Mouse (Mus musculus): Measurements from ENCODE around the gene Nfe2.
"Not testable (repeated sequence)": the region's sequence is repeated elsewhere in the genome, so short reads cannot be mapped to it uniquely, and the experiment has no call there.

The Nfe2 gene

DNA sequence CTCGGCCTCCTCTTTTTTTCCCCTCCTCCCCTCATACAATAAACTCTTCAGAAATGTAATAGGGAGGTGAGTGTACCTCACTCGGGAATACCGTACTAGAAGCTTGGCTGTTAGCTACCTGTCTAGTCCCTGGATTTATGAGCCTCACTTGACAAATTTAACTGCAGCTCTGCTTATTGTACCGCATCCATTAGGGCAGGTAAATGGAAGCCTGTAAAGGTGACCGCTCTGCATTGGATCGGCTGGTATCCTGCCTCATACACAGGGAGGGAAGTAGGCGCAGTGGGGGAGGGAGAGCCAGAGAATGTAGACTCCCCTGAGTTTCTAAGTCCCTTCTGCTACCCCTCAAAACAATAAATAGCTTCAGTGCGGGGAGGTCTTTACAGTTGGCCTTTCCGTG, 32.6 kb upstream of the Nfe2 start:
- DNase-seq (ENCODE audit: low read depth, low spot score), result no peak

DNA sequence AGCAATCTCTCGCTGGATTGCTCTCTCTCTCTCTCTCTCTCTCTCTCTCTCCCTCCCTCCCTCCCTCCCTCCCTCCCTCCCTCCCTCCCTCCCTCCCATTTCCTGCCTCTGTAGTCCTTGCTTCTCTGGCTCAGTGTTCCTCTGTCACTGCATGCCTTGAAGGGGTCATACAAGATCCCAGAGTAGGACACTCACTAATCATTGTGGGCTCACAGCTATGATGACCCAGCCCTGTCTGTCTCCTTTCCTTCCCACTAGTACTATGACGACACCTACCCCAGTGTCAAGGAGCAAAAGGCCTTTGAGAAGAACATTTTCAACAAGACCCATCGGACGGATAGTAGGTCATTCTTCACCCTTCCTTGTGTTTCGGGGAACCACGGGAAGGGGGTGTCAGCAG, 32.2 kb upstream of the Nfe2 start:
- DNase-seq (ENCODE audit: low read depth, low spot score), result no peak

DNA sequence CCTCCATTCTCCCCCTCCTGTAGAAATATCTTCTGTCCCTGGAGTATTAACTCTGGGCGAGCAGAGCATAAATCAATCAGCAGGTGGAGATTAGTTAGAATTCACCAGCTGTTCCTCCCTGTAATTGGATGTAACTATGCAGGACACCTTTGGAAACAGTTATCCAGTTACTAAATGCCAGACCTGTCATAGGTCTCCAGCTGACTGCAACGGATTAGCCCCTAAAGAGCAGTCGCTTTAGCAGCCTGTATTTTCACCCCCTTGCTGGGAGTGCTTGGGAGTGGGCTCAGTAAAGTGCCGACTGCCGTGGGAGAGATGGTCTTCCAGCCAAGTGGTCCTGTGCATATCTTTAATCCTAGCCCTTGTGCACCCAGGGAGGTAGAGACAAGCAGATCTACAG, 31.4 kb upstream of the Nfe2 start:
- DNase-seq (ENCODE audit: low read depth, low spot score), result no peak

DNA sequence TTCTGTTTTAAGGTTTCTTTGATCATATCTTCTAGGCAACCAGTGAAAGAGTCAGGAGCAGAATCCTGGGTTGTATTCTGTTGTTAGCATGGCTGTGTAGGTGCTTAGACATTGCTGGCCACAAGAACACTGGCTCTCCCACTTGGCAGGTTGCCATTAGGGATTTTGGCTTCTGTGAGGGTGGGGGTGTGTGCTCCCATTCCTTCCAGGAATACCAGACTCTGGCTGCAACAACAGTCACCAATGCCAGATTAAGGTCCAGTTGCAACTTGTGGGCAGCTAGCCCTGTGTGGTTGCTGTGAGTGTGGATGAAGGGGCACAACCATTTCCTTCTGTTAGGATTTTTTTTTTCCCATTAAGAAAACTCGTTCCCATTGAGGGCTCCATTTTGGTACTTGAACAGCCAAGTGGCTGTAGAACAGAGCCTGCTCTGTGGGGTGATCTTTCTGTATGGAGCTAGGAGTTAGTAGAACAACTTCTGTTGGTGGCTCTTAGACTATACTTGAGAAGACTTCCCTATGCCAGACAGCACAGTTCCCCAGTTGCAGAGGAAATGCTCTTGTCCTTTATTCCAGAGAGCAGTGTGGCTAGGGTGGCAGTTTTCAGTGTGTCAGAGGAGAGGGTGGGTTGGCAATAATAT, 27.7 kb upstream of the Nfe2 start:
- DNase-seq (ENCODE audit: low read depth, low spot score), result peak; percentile 76

DNA sequence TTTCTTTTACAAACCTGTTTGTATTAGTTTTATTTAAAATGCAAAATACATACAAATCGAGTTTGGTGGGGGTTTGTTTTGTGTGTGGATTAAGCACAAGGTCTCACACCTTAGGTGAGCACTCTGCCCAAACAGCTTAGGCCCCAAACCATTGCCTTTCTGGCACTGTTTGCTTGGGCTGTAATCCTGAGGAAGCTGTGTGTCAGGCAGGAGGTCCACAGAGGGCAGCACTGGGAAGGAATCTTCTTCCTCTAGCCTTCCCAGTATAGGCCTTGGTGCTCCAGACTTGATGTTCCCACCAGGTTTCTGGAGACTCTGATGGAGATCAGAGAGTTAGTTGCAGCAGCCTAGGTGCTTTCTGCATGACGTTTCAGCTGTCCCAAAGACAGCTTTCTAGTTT, 26.4 kb upstream of the Nfe2 start:
- DNase-seq (ENCODE audit: low read depth, low spot score), result peak; percentile 73

DNA sequence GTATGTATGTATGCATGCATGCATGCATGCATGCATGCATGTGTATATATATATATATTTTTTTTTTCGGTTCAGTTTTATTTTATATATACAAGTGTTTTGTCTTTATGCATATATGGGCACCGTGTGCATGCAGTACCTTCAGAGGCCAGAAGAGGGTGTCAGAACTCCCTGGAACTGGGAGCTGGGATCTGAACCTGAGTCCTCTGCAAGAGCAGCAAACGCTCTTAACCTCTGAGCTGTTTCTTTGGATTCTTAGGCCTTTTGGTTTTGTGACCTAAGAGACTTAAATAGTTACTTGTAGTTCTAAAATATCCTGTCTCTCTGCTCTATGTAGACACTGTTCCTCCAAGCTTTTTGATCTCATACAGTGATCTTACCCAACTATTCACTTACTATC, 25.9 kb upstream of the Nfe2 start:
- peak; percentile 83 for DNase-seq (ENCODE audit: low read depth, low spot score)

DNA sequence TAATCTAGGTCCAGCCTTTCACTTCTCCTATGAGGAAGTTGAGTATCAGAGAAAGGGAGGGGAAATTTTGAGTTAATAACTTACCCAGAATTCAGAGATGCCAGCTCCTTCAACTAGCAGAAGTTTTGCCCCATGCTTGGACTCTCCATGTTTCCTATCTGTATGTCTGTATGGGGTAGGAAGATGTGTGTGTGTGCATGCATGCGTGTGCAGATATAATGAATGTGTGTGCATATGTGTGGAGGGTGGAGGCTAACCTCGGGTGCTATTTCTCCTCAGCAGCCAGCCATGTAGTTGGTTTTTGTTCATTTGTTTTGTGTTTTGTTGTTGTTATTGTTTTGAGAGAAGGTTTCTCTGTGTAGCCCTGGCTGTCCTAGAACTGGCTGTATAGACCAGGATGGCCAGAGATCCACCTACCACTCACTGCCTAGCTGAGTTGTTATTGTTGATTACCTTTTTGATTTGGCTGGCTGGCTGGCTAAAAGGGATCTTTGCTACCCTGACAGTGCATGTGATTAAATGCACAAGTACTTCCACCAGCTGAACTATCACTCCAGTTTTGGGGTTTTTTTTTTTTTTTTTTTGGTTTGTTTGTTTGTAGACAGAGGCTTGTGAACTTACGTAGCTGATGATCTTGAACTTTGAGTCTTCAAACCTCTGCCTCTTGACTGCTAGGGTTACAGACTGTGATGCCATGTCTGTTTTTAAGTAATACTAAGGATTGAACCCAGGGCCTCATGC, 23.4 kb upstream of the Nfe2 start:
- no peak for DNase-seq (ENCODE audit: low read depth, low spot score)

DNA sequence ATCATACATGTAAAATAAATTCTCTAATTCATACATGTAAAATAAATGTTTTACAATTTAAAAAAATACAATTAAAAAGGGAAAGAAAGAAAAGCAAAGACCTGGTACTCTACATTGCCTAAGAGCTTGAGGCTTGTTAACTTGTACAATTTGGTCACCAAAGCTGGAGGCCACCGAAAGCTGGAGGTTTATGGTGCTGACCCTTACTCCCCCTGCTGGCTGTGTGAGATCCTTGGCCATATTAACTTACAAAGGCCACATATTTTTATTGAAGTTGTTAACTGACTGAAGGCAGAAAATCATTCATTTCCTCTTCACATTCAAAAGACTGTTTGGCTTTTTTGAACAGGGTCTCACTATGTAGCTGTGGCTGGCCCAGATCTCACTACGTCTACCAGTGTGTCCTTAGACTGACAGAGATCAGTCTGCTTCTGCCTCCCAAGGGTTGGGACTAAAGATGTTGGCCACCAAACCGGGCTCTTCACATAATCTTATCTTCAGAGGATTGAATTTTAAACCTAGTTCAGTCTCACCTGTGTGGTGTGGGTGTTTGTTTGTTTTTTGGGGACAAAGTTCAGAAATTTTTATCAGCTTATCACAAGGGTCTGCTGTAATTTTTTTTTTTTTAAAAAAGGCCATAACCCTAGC, 22.7 kb upstream of the Nfe2 start:
- peak; percentile 82 for DNase-seq (ENCODE audit: low read depth, low spot score)

DNA sequence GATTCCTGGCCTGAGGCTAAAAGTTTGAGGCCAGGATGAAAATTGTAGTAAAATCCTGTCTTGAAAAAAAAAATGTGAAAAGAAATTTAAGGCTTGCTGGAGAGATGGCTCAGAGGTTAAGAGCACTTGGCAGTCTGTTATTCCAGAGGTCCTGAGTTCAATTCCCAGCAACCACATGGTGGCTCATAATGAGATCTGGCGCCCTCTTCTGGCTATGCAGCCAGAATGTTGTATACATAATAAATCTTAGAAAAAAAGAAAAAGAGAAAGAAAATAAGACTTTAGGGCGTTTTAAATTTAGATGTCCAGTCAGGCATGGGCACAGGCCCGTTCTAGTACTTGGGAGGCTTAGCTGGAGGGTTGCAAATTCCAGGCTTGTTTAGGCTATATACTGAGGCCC, 21.5 kb upstream of the Nfe2 start:
- DNase-seq (ENCODE audit: low read depth, low spot score), result peak; percentile 88

DNA sequence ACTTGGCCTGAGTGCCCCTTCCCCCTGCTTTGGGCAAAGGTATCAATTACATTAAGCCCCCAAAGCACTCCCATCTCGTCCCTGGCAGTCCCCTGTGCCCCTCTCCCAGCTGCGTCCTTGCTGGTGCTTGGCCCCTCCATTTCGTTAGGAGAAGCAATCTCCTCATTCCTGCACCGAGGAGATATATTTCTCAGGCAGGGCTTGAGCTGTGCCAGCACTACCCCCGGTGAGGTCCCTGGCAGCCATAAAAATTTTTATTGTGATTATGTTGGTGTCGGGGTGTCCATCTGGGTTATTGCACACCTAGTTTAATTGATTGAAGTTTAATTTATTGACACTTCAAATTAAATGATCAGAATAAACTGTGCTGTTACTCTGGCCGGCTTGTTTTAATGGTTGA, 19.7 kb upstream of the Nfe2 start:
- DNase-seq (ENCODE audit: low read depth, low spot score), result no peak

DNA sequence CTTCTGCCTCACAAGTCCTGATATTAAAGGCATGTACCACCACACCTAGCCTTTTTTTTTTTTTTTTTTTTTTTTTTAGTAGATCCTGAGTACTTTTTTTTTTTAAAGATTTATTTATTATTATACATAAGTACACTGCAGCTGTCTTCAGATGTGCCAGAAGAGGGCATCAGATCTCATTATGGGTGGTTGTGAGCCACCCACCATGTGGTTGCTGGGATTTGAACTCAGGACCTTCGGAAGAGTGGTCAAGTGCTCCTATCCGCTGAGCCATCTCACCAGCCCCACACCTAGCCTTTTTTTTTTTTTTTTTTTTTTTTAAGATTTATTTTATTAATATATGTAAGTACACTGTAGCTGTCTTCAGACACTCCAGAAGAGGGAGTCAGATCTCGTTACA, 17.7 kb upstream of the Nfe2 start:
- not testable (repeated sequence) for DNase-seq (ENCODE audit: low read depth, low spot score)

DNA sequence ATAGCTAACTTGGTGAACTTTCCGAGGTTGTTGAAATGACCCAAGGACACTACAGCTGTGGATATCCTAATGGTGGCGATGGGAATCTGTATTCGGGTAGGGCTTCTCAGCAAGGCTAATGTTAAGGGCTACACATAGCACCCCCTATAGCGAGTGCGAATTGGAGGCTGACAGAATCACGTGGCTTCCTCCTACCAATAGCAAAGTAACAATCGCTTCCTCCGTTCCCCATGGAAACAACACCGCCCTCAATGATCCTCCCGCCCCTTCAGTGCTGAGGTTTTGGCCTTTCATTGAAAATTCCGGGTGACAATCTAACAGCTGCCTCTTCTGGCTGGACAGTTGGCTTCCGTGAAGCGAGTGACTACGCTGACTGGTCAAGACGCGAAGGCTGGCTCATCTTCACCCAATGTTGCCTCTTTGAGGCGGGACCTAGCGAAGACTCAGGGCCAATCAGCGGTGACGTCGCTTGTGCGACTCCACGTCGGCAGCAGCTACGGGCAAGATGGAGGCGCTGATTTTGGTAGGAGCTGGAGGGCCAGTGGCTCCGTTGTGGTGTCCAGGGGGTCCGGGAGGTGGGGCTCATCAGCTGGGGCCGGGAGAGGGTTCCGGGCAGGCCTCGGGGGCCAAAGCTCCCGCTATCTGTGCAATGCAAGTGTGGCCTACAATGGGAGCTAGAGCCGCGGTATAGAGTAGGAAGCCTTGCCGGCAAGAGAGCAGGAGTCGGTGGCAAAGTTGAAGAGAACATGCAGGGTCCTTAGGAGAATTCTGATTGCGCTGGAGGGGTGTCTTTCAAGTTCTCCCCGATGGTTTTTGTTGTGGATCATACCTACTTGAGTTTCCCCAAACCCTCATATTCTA, 14.4 kb upstream of the Nfe2 start, which contains the start of gene Copz1:
TSS of gene Copz1 (plus strand) at position 296 of the 861 bp plus-strand sequence.
- DNase-seq (ENCODE audit: low read depth, low spot score), result peak; percentile 100

DNA sequence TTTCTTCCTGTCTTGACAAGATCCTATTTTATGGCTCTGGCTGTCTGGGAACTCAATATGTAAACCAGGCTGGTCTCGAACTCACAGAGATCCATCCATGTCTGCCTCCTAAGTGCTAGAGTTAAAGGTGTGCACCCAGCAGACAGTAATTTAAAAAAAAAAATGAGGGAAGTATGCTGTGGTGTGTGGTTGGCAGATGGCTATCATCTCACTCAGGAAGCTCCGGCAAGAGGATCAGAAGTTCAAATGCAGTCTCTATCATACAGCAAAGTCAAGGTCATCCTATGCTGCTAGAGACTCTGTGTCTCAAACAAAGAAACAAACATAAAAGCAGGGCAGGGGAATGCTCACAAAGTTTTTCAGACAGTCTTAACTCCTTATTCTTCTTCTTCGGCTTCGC, 10.7 kb upstream of the Nfe2 start:
- no peak for DNase-seq (ENCODE audit: low read depth, low spot score)

DNA sequence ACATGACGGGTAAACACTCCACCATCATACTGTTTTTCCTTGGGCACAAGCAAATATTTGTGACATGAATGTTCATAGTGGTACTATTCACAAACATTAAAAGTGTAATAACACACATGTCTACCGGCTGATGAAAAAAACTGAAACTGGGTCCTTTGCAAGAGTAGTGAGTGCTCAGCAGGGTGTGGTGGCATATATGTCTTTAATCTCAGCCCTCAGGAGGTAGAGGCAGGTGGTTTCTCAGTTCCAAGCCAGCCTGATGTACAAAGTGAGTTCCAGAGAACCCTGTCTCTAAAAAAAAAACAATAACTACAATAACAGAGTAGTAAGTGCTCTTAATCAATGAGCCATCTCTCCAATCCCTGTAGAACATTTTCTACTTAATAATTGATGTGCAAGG, 6.6 kb upstream of the Nfe2 start:
- no peak for DNase-seq (ENCODE audit: low read depth, low spot score)

DNA sequence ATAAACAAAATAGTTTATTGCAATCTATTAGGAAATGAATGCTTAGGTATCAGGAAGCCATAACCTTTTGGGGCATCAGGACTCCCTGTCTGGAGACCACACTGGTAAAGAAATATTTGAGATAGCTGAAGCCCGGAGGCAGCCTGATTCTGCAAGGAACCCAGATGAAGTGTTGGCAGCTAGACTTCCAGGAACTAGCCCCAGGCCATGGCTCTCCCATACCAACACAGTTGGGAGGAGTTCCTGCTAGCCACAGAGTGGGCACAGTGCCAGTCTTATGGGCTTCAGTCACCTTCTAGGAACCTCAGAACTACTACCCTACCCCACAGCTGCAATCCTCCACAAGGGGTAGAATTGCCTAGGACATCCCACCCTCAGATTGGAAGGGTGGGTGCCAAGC, 1.8 kb upstream of the Nfe2 start:
- peak; percentile 99 for DNase-seq (ENCODE audit: low read depth, low spot score)

DNA sequence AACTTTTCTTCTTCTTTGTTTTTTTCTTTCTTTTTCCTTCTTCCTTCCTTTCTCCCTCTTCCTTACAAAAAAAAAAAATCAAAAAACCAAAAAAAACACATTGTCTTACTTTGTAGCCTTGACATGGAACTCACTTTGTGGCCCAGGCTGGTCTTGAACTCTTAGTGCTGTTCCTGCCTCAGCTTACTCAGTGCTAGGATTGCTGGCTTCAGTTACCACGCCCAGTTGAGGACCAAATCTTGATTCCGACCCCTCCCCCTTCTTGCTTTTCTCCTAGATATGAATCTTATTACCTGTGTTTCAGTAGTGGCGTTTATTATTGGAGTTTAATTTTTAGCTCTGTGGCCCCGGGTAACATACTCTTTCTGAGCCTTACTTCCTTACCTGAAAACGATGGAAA, 959 bp upstream of the Nfe2 start:
- no peak for DNase-seq (ENCODE audit: low read depth, low spot score)

DNA sequence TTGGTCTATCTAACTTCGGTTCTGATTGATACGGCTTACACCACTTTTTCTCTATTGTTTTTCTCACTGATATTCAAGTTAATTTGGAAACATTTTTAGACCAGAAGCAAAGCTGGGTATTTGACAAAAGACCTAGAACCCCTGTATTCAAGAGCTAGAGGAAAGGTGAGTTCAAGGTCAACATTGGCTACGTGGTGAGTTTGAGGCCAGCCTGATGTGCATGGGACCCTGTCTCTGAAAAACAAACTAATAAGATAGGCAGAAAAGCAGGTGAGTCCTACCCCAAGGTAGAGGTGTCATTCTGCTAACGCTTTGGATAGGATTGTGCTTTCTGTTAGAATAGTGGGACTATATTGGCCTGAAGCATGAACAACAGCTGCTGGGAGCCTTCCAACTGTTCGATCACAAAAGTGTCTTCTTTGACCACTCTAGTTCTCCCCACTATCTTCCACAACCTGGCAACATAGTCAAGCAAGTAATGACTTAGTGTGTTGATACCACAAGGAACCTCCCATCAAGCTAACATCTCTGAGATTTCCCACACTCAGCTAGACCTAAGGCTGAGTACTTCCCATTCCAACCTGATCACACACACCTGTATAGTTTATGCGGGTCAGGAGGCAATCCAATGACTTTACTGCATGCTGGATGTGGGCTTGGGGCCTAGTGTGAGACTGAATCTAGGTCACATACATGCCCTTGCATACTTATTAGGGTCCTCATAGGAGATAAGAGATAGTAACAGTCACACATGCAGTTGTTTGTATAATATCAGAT, 1.8 kb downstream of the Nfe2 start:
- no peak for DNase-seq (ENCODE audit: low read depth, low spot score)

DNA sequence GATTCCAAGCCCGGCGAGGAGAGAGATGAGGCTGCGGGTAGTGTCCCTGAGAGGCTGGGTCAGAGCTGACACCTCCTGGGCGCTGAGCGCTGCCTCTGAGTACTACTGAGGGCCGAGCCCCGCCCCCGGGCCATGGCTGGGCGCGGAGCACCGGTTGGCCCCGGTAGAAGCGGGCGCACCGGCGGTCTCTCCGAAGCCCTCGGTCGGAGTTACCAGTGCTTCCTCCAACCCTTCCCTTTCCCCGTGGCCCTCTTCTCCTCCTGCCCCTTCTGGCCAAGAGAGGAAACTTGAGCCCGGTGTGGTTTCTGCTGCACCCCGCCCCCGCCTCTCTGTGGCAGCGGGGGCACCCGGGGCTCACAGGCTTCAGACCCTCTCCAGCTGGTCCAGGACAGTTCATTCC, 3.0 kb downstream of the Nfe2 start:
- no peak for DNase-seq (ENCODE audit: low read depth, low spot score)

DNA sequence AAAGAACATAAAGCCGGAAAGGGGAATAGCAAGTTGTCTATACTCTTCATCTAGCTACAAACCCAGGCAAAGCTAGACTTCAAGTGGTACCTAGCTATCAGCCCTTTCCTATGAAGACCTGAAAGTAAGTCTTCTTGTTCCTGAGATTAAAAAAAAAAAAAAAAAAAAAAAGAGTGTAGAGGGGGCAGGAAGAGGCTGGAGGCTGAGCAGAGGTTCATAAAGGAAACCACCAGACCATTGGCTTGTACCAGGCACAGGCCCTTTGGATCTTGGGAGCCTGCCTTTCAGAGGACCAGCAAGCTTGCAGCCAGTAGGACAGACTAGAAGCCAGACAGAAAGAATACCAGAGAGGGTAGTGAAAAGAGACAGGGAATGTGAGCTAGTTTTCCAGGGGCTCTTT, 4.9 kb downstream of the Nfe2 start:
- DNase-seq (ENCODE audit: low read depth, low spot score), result no peak

DNA sequence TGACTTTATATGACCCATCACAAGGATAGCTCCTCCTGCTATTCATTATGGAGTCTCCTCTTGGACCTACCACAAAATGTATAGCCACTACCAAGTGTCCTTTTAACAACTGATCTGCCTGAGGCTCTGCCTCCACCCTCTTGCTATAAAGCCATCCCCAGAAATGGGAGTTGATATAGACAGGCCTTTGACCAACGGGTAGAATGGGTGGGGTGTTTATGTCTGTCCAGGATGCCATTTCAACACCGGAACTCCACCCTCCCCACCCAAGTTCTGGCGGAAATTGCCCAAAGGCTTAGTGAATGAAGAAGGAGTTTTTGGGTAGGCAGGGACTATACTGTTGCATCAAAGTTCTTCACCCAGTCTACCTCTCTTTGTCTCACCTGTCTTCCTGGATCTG, 5.5 kb downstream of the Nfe2 start:
- DNase-seq (ENCODE audit: low read depth, low spot score), result no peak

DNA sequence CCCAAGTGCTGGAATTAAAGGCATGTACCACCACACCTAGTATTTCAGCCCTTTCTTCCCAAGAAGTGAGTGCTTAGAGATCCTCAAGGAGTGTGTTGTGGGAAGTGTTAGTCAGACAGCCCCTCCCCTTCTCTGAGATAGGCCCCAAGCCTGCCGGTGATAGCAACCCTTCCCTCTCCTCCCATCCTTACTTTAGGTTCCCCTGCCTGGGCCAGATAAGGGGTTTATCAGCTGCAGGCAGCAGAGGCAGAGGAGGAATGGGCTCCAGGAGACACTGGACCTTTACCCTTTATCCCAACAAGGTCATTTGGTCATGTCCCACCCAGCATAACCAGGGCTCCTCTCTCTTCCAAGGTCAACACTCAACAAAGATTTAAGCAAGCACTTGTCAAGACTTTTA, 6.6 kb downstream of the Nfe2 start:
- no peak for DNase-seq (ENCODE audit: low read depth, low spot score)

All from 3T3-L1 (cell line).